Mouse (Mus musculus) CH12.LX (cell line): ENCODE measurements around the gene Sepsecs. TPM values are rescaled to one million over a fixed set of nuclear protein-coding genes. Genes with fewer than 3 reads are reported as not detected.

Source experiments
- DNase-seq: peaks from one replicate; pipeline ENCODE4 v3.0.0-alpha.2; 2013; ENCODE audit errors: extremely low read depth
- H3K27ac ChIP-seq: 2 replicates; pipeline ENCODE4 v1.5.1; 2012; ENCODE audit warnings: low read depth, mild to moderate bottlenecking, control low read depth, moderate library complexity; ENCODE audit not compliant: insufficient read depth
- H3K27me3 ChIP-seq: replicated peaks from 2 replicates; pipeline ENCODE3; 2012; ENCODE audit warnings: inconsistent platforms
- H3K36me3 ChIP-seq, 2 experiments: replicated peaks in 1 of 2; 2 replicates each; pipeline versions ENCODE3 to v1.6.1; 2012; ENCODE audit warnings: inconsistent platforms in 1 of 2, low read length in 1 of 2, mild to moderate bottlenecking in 1 of 2, mixed read lengths in 1 of 2, moderate library complexity in 1 of 2; ENCODE audit not compliant: control insufficient read depth in 1 of 2, insufficient read depth in 1 of 2
- H3K4me1 ChIP-seq, 2 experiments: 2 replicates each; pipeline ENCODE4 v1.6.1; 2012; ENCODE audit warnings: inconsistent platforms in 1 of 2, moderate library complexity in 1 of 2; ENCODE audit not compliant: insufficient read depth in 2 of 2, control insufficient read depth in 1 of 2
- H3K4me2 ChIP-seq: 2 replicates; pipeline ENCODE4 v1.6.1; 2012; ENCODE audit warnings: low read depth, mild to moderate bottlenecking, control low read depth; ENCODE audit not compliant: poor library complexity, insufficient read depth, severe bottlenecking
- H3K4me3 ChIP-seq, 3 experiments: fragments of 150-350 bp in 1 of 3; sonication (generic) in 1 of 3; replicated peaks in 1 of 3; 2 replicates each; pipeline versions ENCODE3 to v1.5.1; 2011 to 2012; ENCODE audit warnings: low read depth in 2 of 3, low read length in 2 of 3, mild to moderate bottlenecking in 2 of 3, moderate library complexity in 2 of 3, control low read depth in 1 of 3, improper control_type of control experiment in 1 of 3, inconsistent platforms in 1 of 3, mixed read lengths in 1 of 3; ENCODE audit not compliant: poor library complexity in 1 of 3
- H3K79me2 ChIP-seq: replicated peaks from 2 replicates; pipeline ENCODE4 v1.6.1; 2012; ENCODE audit warnings: mild to moderate bottlenecking, moderate library complexity; ENCODE audit not compliant: control insufficient read depth, poor library complexity, insufficient read depth, severe bottlenecking; ENCODE audit errors: extremely low read depth
- H3K9ac ChIP-seq: 2 replicates; pipeline ENCODE4 v1.6.1; 2012; ENCODE audit warnings: low read depth, mild to moderate bottlenecking, control low read depth, moderate library complexity; ENCODE audit not compliant: insufficient read depth
- H3K9me3 ChIP-seq: replicated peaks from 2 replicates; pipeline ENCODE3; 2012; ENCODE audit warnings: low read length, inconsistent platforms, mixed read lengths
- ELF1 ChIP-seq: IDR thresholded peaks from 2 replicates; pipeline ENCODE4 v1.6.1; 2014; ENCODE audit warnings: low read depth, mild to moderate bottlenecking, inconsistent platforms, low read length, improper control_type of control experiment
- HCFC1 ChIP-seq: IDR thresholded peaks from 2 replicates; pipeline ENCODE4 v1.6.1; 2012; ENCODE audit warnings: low read depth, mild to moderate bottlenecking, inconsistent platforms, low read length, improper control_type of control experiment
- KAT2A ChIP-seq: IDR thresholded peaks from 2 replicates; pipeline ENCODE4 v1.6.1; 2012; ENCODE audit warnings: low read length, improper control_type of control experiment, inconsistent platforms; ENCODE audit not compliant: insufficient replicate concordance
- MAFK ChIP-seq: IDR thresholded peaks from 2 replicates; pipeline ENCODE4 v1.6.1; 2011; ENCODE audit warnings: low read length, improper control_type of control experiment; ENCODE audit not compliant: insufficient replicate concordance
- MAX ChIP-seq: IDR thresholded peaks from 2 replicates; pipeline ENCODE4 v1.6.1; 2011; ENCODE audit warnings: low read length, improper control_type of control experiment
- MEF2A ChIP-seq: IDR thresholded peaks from 2 replicates; pipeline ENCODE4 v1.6.1; 2014; ENCODE audit warnings: low read depth, mild to moderate bottlenecking, inconsistent platforms, low read length, improper control_type of control experiment, borderline replicate concordance
- MXI1 ChIP-seq: IDR thresholded peaks from 2 replicates; pipeline ENCODE4 v1.6.1; 2011; ENCODE audit warnings: mild to moderate bottlenecking, low read depth, low read length, improper control_type of control experiment
- NRF1 ChIP-seq: IDR thresholded peaks from 2 replicates; pipeline ENCODE4 v1.6.1; 2014; ENCODE audit warnings: low read depth, mild to moderate bottlenecking, inconsistent platforms, low read length, improper control_type of control experiment, moderate library complexity
- POLR2A ChIP-seq: IDR thresholded peaks from 2 replicates; pipeline ENCODE4 v1.6.1; 2011; ENCODE audit warnings: low read depth, mild to moderate bottlenecking, improper control_type of control experiment, low read length
- RAD21 ChIP-seq: IDR thresholded peaks from 2 replicates; pipeline ENCODE4 v1.6.1; 2011; ENCODE audit warnings: low read depth, mild to moderate bottlenecking, low read length, improper control_type of control experiment, moderate library complexity
- SMC3 ChIP-seq: IDR thresholded peaks from 2 replicates; pipeline ENCODE4 v1.6.1; 2011; ENCODE audit warnings: low read depth, low read length, improper control_type of control experiment
- TBP ChIP-seq: conservative IDR thresholded peaks from 2 replicates; pipeline ENCODE4 v1.6.1; 2011; ENCODE audit warnings: low read depth, low read length, improper control_type of control experiment
- TCF12 ChIP-seq: IDR thresholded peaks from 2 replicates; pipeline ENCODE4 v1.6.1; 2014; ENCODE audit warnings: low read depth, mild to moderate bottlenecking, inconsistent platforms, low read length, improper control_type of control experiment
- UBTF ChIP-seq: IDR thresholded peaks from 2 replicates; pipeline ENCODE4 v1.6.1; 2012; ENCODE audit warnings: low read depth, mild to moderate bottlenecking, inconsistent platforms, low read length, improper control_type of control experiment, moderate library complexity
- USF1 ChIP-seq: IDR thresholded peaks from 2 replicates; pipeline ENCODE4 v1.6.1; 2014; ENCODE audit warnings: low read depth, mild to moderate bottlenecking, inconsistent platforms, low read length, improper control_type of control experiment
- ZC3H11A ChIP-seq: IDR thresholded peaks from 2 replicates; pipeline ENCODE4 v1.6.1; 2012; ENCODE audit warnings: low read depth, mild to moderate bottlenecking, inconsistent platforms, low read length, improper control_type of control experiment
- dilution Hi-C: fragments of 300-500 bp; cut with MboI; formaldehyde crosslinking; loops from 2 replicates; pipeline ENCODE4 v1.14.3; 2020; ENCODE audit warnings: low sequenced_read_pairs; ENCODE audit not compliant: extremely low pct_unique_long_range_greater_than_20kb, extremely low pct_ligation_motif_present
- in situ Hi-C: fragments of 300-500 bp; cut with MboI; formaldehyde crosslinking; loops from 3 replicates; pipeline ENCODE4 v1.14.3; 2019; ENCODE audit warnings: low sequenced_read_pairs, low pct_ligation_motif_present, low pct_unique_long_range_greater_than_20kb, mixed read lengths
- polyA plus RNA-seq: library from polyadenylated mRNA; unstranded; fragments of >175 nt; gene quantifications from 2 replicates; pipeline ENCODE4 v1.2.1, GENCODE M21; 2012; ENCODE audit warnings: low read depth; ENCODE audit not compliant: insufficient read length
- total RNA-seq, 2 experiments: library from RNA; depleted of rRNA; stranded (reverse); fragments of 300-350 nt in 1 of 2; fragments of >200 nt in 1 of 2; gene quantifications; 2 replicates each; pipeline ENCODE4 v1.2.3; 2012 to 2014

Gene Sepsecs
- total and polyA plus RNA-seq, 3 experiments, result 9.1 to 10.8 (median 9.3) TPM

- DNase-seq, result no peak
- Histone ChIP-seq H3K79me2 (no peaks in the 10 kb centered on the region), H3K9me3 (peaks cover 2% of the 10 kb centered on the region), H3K4me2 (no peak overlapping the region), H3K27me3 (no peaks in the 10 kb centered on the region), H3K27ac (no peak overlapping the region)
- in situ Hi-C loops, result no loop called here
- no peak for TF ChIP-seq RAD21
- no peak for TF ChIP-seq TCF12
- TF ChIP-seq ZC3H11A, result no peak
- TF ChIP-seq, all 38 proteins: peak for 0
- dilution Hi-C loops, result no loop called here
- no peak overlapping the region for H3K9ac ChIP-seq
- H3K36me3 ChIP-seq, result no peaks in the 10 kb centered on the region
- no peak overlapping the region for H3K4me3 ChIP-seq
- peaks cover 3 to 13% of the 10 kb centered on the region in 2 experiments; a peak in 2 of 4 replicates for H3K4me1 ChIP-seq
Observed at GRCm38 (mm10) chr5:52624956-52625355, 44.6 kb downstream of the Sepsecs start.

GRCm38 (mm10) chr5:52623099-52623498 is 46.4 kb downstream of the Sepsecs start:
- Histone ChIP-seq H3K4me2 (no peak overlapping the region), H3K27me3 (no peaks in the 10 kb centered on the region), H3K27ac (no peak overlapping the region), H3K9ac (no peak overlapping the region), H3K36me3 (no peaks in the 10 kb centered on the region), H3K4me3 (no peak overlapping the region), H3K9me3 (peaks cover 2% of the 10 kb centered on the region)
- in situ Hi-C loops (no loop called here), dilution Hi-C loops (no loop called here)
- TF ChIP-seq KAT2A, result no peak
- no peak for TF ChIP-seq HCFC1
- no peak for TF ChIP-seq MXI1
- TF ChIP-seq USF1, result no peak
- no peak for TF ChIP-seq TBP
- no peak for TF ChIP-seq SMC3
- TF ChIP-seq UBTF, result no peak
- TF ChIP-seq ZC3H11A, result no peak
- no peak for TF ChIP-seq POLR2A
- no peak for TF ChIP-seq ELF1
- TF ChIP-seq, all 38 proteins: peak for 0
- no peak for DNase-seq
- peaks cover 3 to 23% of the 10 kb centered on the region in 2 experiments; a peak in 3 of 4 replicates for H3K4me1 ChIP-seq
- H3K79me2 ChIP-seq, result no peaks in the 10 kb centered on the region

GRCm38 (mm10) chr5:52618348-52619270 is 50.9 kb downstream of the Sepsecs start:
- H3K4me1 ChIP-seq, result peaks cover 0 to 16% of the 10 kb centered on the region in 2 experiments; a peak in 2 of 4 replicates
- dilution Hi-C loops, result no loop called here
- TF ChIP-seq MAX (no peak), NRF1 (0 out of 2 replicates have a peak, but pooled peaks have one; percentile 30), MEF2A (peak; percentile 66), MAFK (peak; percentile 24; the same call in 1 of the 2 replicates), SMC3 (no peak)
- in situ Hi-C loops, result no loop called here
- H3K79me2 ChIP-seq, result no peaks in the 10 kb centered on the region
- H3K27me3 ChIP-seq, result no peaks in the 10 kb centered on the region
- peak overlapping the region in 1 of 3 experiments; percentile 20 for H3K4me3 ChIP-seq
- no peaks in the 10 kb centered on the region for H3K36me3 ChIP-seq
- no peak overlapping the region for H3K27ac ChIP-seq
- peaks cover 2% of the 10 kb centered on the region for H3K9me3 ChIP-seq
- no peak overlapping the region for H3K9ac ChIP-seq
- H3K4me2 ChIP-seq, result peak overlapping the region; percentile 29
- DNase-seq, result no peak
